Mouse (Mus musculus): ENCODE results near the gene Adgrb3. TPM values are rescaled to one million over a fixed set of nuclear protein-coding genes. Genes with fewer than 3 reads are reported as not detected.

The Adgrb3 gene
- polyA plus RNA-seq, 2 experiments: 1.8 to 2.2 TPM

DNA sequence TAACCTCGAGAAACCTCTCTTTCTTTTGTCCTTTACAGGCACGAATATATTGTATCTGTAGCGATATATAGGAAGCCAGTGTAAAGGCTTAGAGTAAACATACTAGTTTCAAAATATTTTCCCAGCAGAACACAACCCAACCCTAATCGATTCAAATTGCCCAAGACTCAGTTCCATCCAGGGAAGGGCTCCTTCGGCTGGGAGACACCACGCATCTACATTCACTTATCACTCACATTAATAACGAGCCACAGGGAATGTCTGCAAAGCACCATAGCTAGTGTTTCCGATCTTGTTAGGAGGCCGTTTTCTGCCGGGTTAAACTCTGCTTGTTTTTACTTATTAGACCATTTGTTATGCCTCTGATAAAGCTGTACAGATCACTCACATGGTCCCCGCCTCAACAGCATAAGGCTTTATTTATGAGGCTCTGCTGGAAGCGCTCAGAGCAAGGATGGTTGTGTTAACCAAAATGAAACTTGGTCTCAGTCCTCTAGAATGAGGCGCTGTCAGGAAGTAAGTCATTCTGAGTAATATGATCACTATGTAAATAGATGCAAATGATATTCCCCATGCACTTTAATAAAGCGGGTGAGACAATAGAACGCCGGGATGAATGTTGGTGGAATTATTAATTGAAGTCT, 399.2 kb downstream of the Adgrb3 start:
- ATAC-seq (ENCODE audit: low FRiP score, low read depth) (no peak), DNase-seq (ENCODE audit: low spot score) (no peak)
- no peaks in the 10 kb centered on the region for H3K4me1 ChIP-seq (ENCODE audit: control insufficient read depth, insufficient read depth, low read length)
- no peak overlapping the region for H3K27ac ChIP-seq (replicated peaks; ENCODE audit: low read depth, low read length)
- H3K27me3 ChIP-seq (ENCODE audit: control insufficient read depth, insufficient read depth, low read length): no peaks in the 10 kb centered on the region
- H3K36me3 ChIP-seq (ENCODE audit: control insufficient read depth, insufficient read depth, low read length): no peaks in the 10 kb centered on the region
- TF ChIP-seq POLR2A (IDR thresholded peaks at IDR 0.05; ENCODE audit: borderline replicate concordance, extremely low read depth, insufficient read depth, insufficient read length): no peak
- H3K9ac ChIP-seq (ENCODE audit: low read depth, low read length, severe bottlenecking): no peak overlapping the region
- WGBS: 62% methylated on average over 16 of the region's 16 CpGs
- no peaks in the 10 kb centered on the region for H3K9me3 ChIP-seq (ENCODE audit: control insufficient read depth, low read length)
- no peak overlapping the region for H3K4me2 ChIP-seq (replicated peaks; ENCODE audit: low read depth, low read length, severe bottlenecking)
- H3K4me3 ChIP-seq (replicated peaks; ENCODE audit: low read length): no peak overlapping the region

DNA sequence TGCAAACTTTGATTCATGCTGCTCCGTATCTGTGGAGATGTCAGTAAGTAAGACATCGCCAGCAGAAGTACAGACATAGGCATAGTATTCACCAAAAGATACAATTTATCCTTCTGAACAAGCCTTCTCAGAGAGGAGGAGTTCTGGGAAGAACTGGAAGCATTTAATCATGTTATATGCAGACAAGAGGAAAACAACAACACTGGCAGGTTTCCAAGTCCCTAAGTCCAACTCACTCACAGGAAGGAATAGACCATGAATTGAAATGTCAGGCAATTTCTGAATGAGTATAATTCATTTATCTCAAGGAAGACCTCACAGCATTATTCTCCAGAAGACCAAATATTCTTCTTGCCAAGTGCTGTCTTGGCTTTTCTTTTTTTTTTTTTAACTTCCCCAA, 408.8 kb downstream of the Adgrb3 start:
- Histone ChIP-seq H3K4me2 (replicated peaks; ENCODE audit: low read depth, low read length, severe bottlenecking) (no peak overlapping the region), H3K4me3 (replicated peaks; ENCODE audit: low read length) (no peak overlapping the region), H3K36me3 (ENCODE audit: control insufficient read depth, insufficient read depth, low read length) (no peaks in the 10 kb centered on the region), H3K27ac (replicated peaks; ENCODE audit: low read depth, low read length) (no peak overlapping the region), H3K9me3 (ENCODE audit: control insufficient read depth, low read length) (no peaks in the 10 kb centered on the region), H3K9ac (ENCODE audit: low read depth, low read length, severe bottlenecking) (no peak overlapping the region), H3K27me3 (ENCODE audit: control insufficient read depth, insufficient read depth, low read length) (no peaks in the 10 kb centered on the region), H3K4me1 (ENCODE audit: control insufficient read depth, insufficient read depth, low read length) (no peaks in the 10 kb centered on the region)
- WGBS: 98% methylated on average over 2 of the region's 2 CpGs
- DNase-seq (ENCODE audit: low spot score) (no peak), ATAC-seq (ENCODE audit: low FRiP score, low read depth) (no peak)
- TF ChIP-seq POLR2A (IDR thresholded peaks at IDR 0.05; ENCODE audit: borderline replicate concordance, extremely low read depth, insufficient read depth, insufficient read length): no peak

DNA sequence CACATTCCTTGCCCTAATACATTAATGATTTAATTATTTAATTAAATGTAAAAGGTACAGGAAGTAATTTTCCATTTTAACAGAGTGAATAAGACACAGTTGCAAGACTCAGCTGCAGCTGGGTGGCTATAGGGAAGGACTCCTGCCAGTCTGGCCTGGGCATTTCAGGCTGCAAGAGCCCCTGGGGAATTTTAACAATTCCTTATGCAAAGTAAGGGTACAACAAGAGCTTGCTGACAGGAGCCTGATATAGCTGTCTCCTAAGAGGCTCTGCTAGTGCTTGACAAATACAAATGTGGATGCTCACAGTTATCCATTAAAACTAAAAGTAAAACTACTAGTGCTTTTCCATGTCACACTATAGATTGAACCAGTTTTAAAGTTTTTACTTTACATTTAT, 410.1 kb downstream of the Adgrb3 start:
- no peak overlapping the region for H3K4me2 ChIP-seq (replicated peaks; ENCODE audit: low read depth, low read length, severe bottlenecking)
- H3K27ac ChIP-seq (replicated peaks; ENCODE audit: low read depth, low read length): no peak overlapping the region
- DNase-seq (ENCODE audit: low spot score) (no peak), ATAC-seq (ENCODE audit: low FRiP score, low read depth) (no peak)
- no peaks in the 10 kb centered on the region for H3K36me3 ChIP-seq (ENCODE audit: control insufficient read depth, insufficient read depth, low read length)
- no peaks in the 10 kb centered on the region for H3K4me1 ChIP-seq (ENCODE audit: control insufficient read depth, insufficient read depth, low read length)
- no peaks in the 10 kb centered on the region for H3K9me3 ChIP-seq (ENCODE audit: control insufficient read depth, low read length)
- no peaks in the 10 kb centered on the region for H3K27me3 ChIP-seq (ENCODE audit: control insufficient read depth, insufficient read depth, low read length)
- H3K9ac ChIP-seq (ENCODE audit: low read depth, low read length, severe bottlenecking): no peak overlapping the region
- no peak for TF ChIP-seq POLR2A (IDR thresholded peaks at IDR 0.05; ENCODE audit: borderline replicate concordance, extremely low read depth, insufficient read depth, insufficient read length)
- no peak overlapping the region for H3K4me3 ChIP-seq (replicated peaks; ENCODE audit: low read length)

DNA sequence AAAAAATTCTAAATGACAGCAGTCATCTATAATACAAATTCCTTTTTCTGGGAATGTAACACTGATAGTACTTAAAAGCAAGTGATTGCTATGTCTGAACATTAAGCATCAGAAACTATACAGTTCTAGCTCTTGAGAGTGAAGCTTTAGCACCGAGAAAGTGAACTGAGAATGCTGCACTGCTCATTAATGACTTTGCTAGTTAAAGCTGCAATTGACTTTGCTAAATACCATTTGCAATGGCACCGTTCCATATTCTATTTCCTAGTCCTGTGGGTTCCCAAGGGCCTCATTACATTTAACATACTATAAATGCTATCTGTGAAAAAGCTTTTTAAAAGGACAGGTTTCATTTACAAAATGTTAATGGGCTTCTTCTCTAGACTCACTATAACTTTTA, 414.4 kb downstream of the Adgrb3 start:
- no peaks in the 10 kb centered on the region for H3K27me3 ChIP-seq (ENCODE audit: control insufficient read depth, insufficient read depth, low read length)
- no peaks in the 10 kb centered on the region for H3K9me3 ChIP-seq (ENCODE audit: control insufficient read depth, low read length)
- H3K4me3 ChIP-seq (replicated peaks; ENCODE audit: low read length): no peak overlapping the region
- DNase-seq (ENCODE audit: low spot score): no peak
- H3K4me2 ChIP-seq (replicated peaks; ENCODE audit: low read depth, low read length, severe bottlenecking): no peak overlapping the region
- 46% methylated on average over 2 of the region's 2 CpGs for WGBS
- H3K4me1 ChIP-seq (ENCODE audit: control insufficient read depth, insufficient read depth, low read length): no peaks in the 10 kb centered on the region
- no peak overlapping the region for H3K27ac ChIP-seq (replicated peaks; ENCODE audit: low read depth, low read length)
- no peak for TF ChIP-seq POLR2A (IDR thresholded peaks at IDR 0.05; ENCODE audit: borderline replicate concordance, extremely low read depth, insufficient read depth, insufficient read length)
- no peak overlapping the region for H3K9ac ChIP-seq (ENCODE audit: low read depth, low read length, severe bottlenecking)
- ATAC-seq (ENCODE audit: low FRiP score, low read depth): no peak
- H3K36me3 ChIP-seq (ENCODE audit: control insufficient read depth, insufficient read depth, low read length): no peaks in the 10 kb centered on the region

DNA sequence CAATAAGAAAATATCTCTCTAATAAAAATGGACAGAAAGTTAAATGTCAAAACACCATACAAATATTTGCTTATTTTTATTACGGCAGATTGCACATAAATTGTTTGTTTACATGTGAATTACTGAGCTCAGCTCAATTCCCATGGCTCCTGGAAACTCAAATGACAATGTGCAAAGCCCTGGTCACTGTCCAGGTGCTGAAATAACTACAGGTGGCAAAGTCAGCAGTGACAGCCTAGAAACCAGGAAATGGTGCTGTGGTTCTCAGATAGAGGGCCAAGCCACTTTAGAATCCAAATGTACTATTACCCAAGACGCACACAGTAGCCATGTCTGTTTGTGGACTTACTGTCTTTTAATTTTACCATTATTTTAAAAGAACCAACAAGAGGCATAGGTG, 465.3 kb downstream of the Adgrb3 start:
- H3K36me3 ChIP-seq (ENCODE audit: control insufficient read depth, insufficient read depth, low read length): no peaks in the 10 kb centered on the region
- no peak overlapping the region for H3K4me3 ChIP-seq (replicated peaks; ENCODE audit: low read length)
- H3K4me2 ChIP-seq (replicated peaks; ENCODE audit: low read depth, low read length, severe bottlenecking): no peak overlapping the region
- TF ChIP-seq POLR2A (IDR thresholded peaks at IDR 0.05; ENCODE audit: borderline replicate concordance, extremely low read depth, insufficient read depth, insufficient read length): no peak
- ATAC-seq (ENCODE audit: low FRiP score, low read depth): no peak
- H3K9ac ChIP-seq (ENCODE audit: low read depth, low read length, severe bottlenecking): no peak overlapping the region
- no peak for DNase-seq (ENCODE audit: low spot score)
- H3K27ac ChIP-seq (replicated peaks; ENCODE audit: low read depth, low read length): no peak overlapping the region
- H3K9me3 ChIP-seq (ENCODE audit: control insufficient read depth, low read length): no peaks in the 10 kb centered on the region
- 89% methylated on average over 2 of the region's 2 CpGs for WGBS
- no peaks in the 10 kb centered on the region for H3K4me1 ChIP-seq (ENCODE audit: control insufficient read depth, insufficient read depth, low read length)
- H3K27me3 ChIP-seq (ENCODE audit: control insufficient read depth, insufficient read depth, low read length): no peaks in the 10 kb centered on the region

DNA sequence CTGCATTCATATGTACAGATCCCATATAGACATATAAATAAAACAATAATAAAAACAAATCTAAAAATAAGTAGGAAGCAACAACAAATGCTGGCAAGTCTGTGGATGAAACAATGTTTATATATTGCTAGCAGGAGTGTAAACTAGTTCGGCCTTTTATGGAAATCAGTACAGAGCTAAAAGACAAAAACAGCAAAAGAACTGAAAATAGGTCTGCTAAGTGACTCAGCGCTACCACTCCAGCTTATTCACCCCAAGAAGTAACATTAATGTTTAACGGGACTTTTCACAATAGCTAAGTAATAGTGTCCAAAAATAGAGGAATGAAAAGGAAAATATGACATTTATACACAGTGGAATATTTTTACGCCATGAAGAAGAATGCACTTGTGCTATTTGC, 471.0 kb downstream of the Adgrb3 start:
- no peak for ATAC-seq (ENCODE audit: low FRiP score, low read depth)
- Histone ChIP-seq H3K4me1 (ENCODE audit: control insufficient read depth, insufficient read depth, low read length) (no peaks in the 10 kb centered on the region), H3K27me3 (ENCODE audit: control insufficient read depth, insufficient read depth, low read length) (no peaks in the 10 kb centered on the region), H3K4me3 (replicated peaks; ENCODE audit: low read length) (no peak overlapping the region), H3K27ac (replicated peaks; ENCODE audit: low read depth, low read length) (no peak overlapping the region), H3K9me3 (ENCODE audit: control insufficient read depth, low read length) (no peaks in the 10 kb centered on the region), H3K4me2 (replicated peaks; ENCODE audit: low read depth, low read length, severe bottlenecking) (no peak overlapping the region), H3K9ac (ENCODE audit: low read depth, low read length, severe bottlenecking) (no peak overlapping the region), H3K36me3 (ENCODE audit: control insufficient read depth, insufficient read depth, low read length) (no peaks in the 10 kb centered on the region)
- DNase-seq (ENCODE audit: low spot score): no peak
- no peak for TF ChIP-seq POLR2A (IDR thresholded peaks at IDR 0.05; ENCODE audit: borderline replicate concordance, extremely low read depth, insufficient read depth, insufficient read length)
- 89% methylated on average over 4 of the region's 4 CpGs for WGBS

Measured in limb, embryonic 14.5 days (tissue).